Comparison of ENCODE assay signal across 23 mouse cellular contexts in the genomic region with DNA sequence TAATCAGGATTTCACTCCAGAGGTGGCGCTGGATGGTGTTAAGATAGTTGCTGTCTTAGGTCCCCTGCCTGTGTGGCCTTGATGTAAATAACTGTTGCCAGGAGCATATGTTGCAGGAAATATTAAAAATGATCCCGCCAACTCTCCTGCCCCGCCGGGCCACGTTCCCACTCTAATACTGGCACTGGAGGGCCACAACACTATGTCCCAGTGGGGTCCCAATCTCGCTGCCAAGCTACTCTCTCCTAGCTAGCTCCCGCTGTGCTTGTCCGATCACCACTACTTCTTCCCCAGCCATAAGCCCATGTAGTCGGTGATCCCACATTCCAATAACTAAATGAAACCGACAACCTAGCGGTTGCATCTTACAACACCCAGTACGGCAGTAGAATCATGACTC. TPM values are rescaled to one million over a fixed set of nuclear protein-coding genes. Genes with fewer than 3 reads are reported as not detected.
DNase-seq lines count a peak whose midpoint lies in the region; ATAC-seq and TF ChIP-seq lines count a peak whose summit lies in the region.
"Had no signal": no experiment of that assay in that cellular context is flagged by ENCODE, and none has a peak within 500 bp of the region (broad histone marks: within the 10 kb centered on the region; RNA-seq: fewer than 3 reads in every experiment).

No protein-coding gene starts in this region.

- no peak overlapping the region for H3K4me2 ChIP-seq in hindbrain, embryonic 12.5 days (replicated peaks)
- H3K4me2 ChIP-seq: embryonic facial prominence, embryonic 12.5 days; forebrain, embryonic 15.5 days; heart, embryonic 11.5 days; heart, embryonic 15.5 days; kidney, embryonic 15.5 days had no signal

- no peak for TF ChIP-seq CTCF in E14TG2a.4 (conservative IDR thresholded peaks at IDR 0.05; ENCODE audit: low read length)
- TF ChIP-seq CTCF in cerebellum, adult 2 months (IDR thresholded peaks at IDR 0.05; ENCODE audit: borderline replicate concordance, insufficient read depth, low read depth, low read length): no peak

- H3K27me3 ChIP-seq in E14TG2a.4 (ENCODE audit: insufficient read depth, low read length): peaks cover 5% of the 10 kb centered on the region; the same call in 1 of the 2 replicates
- H3K27me3 ChIP-seq in cerebellum, adult 2 months (ENCODE audit: control insufficient read depth, insufficient read depth, low read length): no peaks in the 10 kb centered on the region
- H3K27me3 ChIP-seq in hindbrain, embryonic 12.5 days: no peaks in the 10 kb centered on the region
- H3K27me3 ChIP-seq: embryonic facial prominence, embryonic 12.5 days; forebrain, embryonic 15.5 days; heart, embryonic 15.5 days; kidney, embryonic 15.5 days had no signal

- peak overlapping the region; percentile 39; the same call in 1 of the 2 replicates for H3K4me3 ChIP-seq in E14TG2a.4 (replicated peaks; ENCODE audit: low read length)
- no peak overlapping the region for H3K4me3 ChIP-seq in cerebellum, adult 2 months (replicated peaks; ENCODE audit: insufficient read depth, low read depth, low read length)
- H3K4me3 ChIP-seq in hindbrain, embryonic 12.5 days: no peak overlapping the region
- H3K4me3 ChIP-seq: embryonic facial prominence, embryonic 12.5 days; forebrain, embryonic 15.5 days; heart, embryonic 15.5 days; hindbrain, embryonic 10.5 days; kidney, embryonic 15.5 days had no signal

- peaks cover 27% of the 10 kb centered on the region for H3K4me1 ChIP-seq in E14TG2a.4 (replicated peaks; ENCODE audit: low read depth, low read length)
- H3K4me1 ChIP-seq in cerebellum, adult 2 months (ENCODE audit: control insufficient read depth, insufficient read depth, low read length): peaks cover 14% of the 10 kb centered on the region; the same call in 1 of the 2 replicates
- H3K4me1 ChIP-seq in hindbrain, embryonic 12.5 days: no peaks in the 10 kb centered on the region
- H3K4me1 ChIP-seq: embryonic facial prominence, embryonic 12.5 days; kidney, embryonic 15.5 days had no signal

- TF ChIP-seq POLR2A in cerebellum, adult 2 months (IDR thresholded peaks at IDR 0.05; ENCODE audit: borderline replicate concordance, insufficient read depth, low read length): no peak

- peak; percentile 81 to 85 for DNase-seq in cerebellum, adult 2 months
- peak; percentile 71 to 89 for DNase-seq in cerebellum, postnatal 10 days
- no peak for DNase-seq in heart, adult 8-10 months (ENCODE audit: low spot score)
- no peak for DNase-seq in gastrocnemius, postnatal 14 days
- DNase-seq: adrenal gland, adult 8-10 months; adrenal gland, postnatal 36 days; embryo, embryonic 11 days; heart, adult 18-20 months; kidney, adult 18-20 months had no signal

- peaks cover 5% of the 10 kb centered on the region; the same call in 1 of the 2 replicates for H3K9me3 ChIP-seq in E14TG2a.4 (ENCODE audit: low read length)
- no peaks in the 10 kb centered on the region for H3K9me3 ChIP-seq in hindbrain, embryonic 12.5 days (replicated peaks)
- H3K9me3 ChIP-seq: embryonic facial prominence, embryonic 12.5 days; forebrain, embryonic 15.5 days; heart, embryonic 15.5 days; hindbrain, embryonic 10.5 days; kidney, embryonic 15.5 days had no signal

- no peak overlapping the region for H3K9ac ChIP-seq in hindbrain, embryonic 12.5 days
- H3K9ac ChIP-seq: embryonic facial prominence, embryonic 12.5 days; forebrain, embryonic 15.5 days; heart, embryonic 15.5 days; kidney, embryonic 15.5 days had no signal

- peak; percentile 57 for ATAC-seq in cerebellum, adult (ENCODE audit: insufficient number of reproducible peaks, low FRiP score, low TSS enrichment)
- ATAC-seq in hindbrain, embryonic 12.5 days (ENCODE audit: low FRiP score): no peak
- no peak for ATAC-seq in megakaryocyte, adult 5-6 weeks (ENCODE audit: poor library complexity, severe bottlenecking)
- ATAC-seq: forebrain, embryonic 15.5 days; hindbrain, embryonic 16.5 days; inflammation-experienced regulatory T-cells, adult 6 months had no signal

- intact Hi-C loops in gastrocnemius, postnatal 14 days (cut with DNase I; ENCODE audit: low total_unique reads): no loop called here

- no peaks in the 10 kb centered on the region for H3K36me3 ChIP-seq in E14TG2a.4 (ENCODE audit: insufficient read depth, low read length)
- H3K36me3 ChIP-seq in hindbrain, embryonic 12.5 days: no peaks in the 10 kb centered on the region
- H3K36me3 ChIP-seq: embryonic facial prominence, embryonic 12.5 days; forebrain, embryonic 15.5 days; heart, embryonic 15.5 days; hindbrain, embryonic 10.5 days; kidney, embryonic 15.5 days had no signal

- H3K27ac ChIP-seq in cerebellum, adult 2 months (ENCODE audit: insufficient read depth, low read length): peak overlapping the region; percentile 63
- no peak overlapping the region for H3K27ac ChIP-seq in hindbrain, embryonic 12.5 days
- H3K27ac ChIP-seq: embryonic facial prominence, embryonic 12.5 days; forebrain, embryonic 15.5 days; heart, embryonic 15.5 days; hindbrain, embryonic 10.5 days; kidney, embryonic 15.5 days had no signal

- WGBS in cerebellum, adult 2 months: 22% methylated on average over 12 of the region's 12 CpGs
- 93% methylated on average over 12 of the region's 12 CpGs for WGBS in hindbrain, embryonic 12.5 days

RNA-seq across cellular contexts. Expression of gene Sh3gl2, which starts 36.9 kb away (rescaled TPM):
- 369 and 387 TPM in 2 replicates for polyA plus RNA-seq in cerebellum, adult 2 months (2012; rRNA removed)
- 22.4 and 24.0 TPM in 2 replicates for polyA plus RNA-seq in hindbrain, embryonic 12.5 days (2016; fragmentation: Nextera tagmentation; extraction: Ambion mirVana)
- not detected in 2 replicates for total RNA-seq in megakaryocyte, adult 5-6 weeks (2015)
- total RNA-seq in megakaryocyte, adult 5-6 weeks (2017): not detected in 2 replicates
- 1 to 10 TPM; 5.2 to 9.7 (median 7.2) TPM for total RNA-seq in heart, adult 8-10 months (2022)
- 1 to 10 TPM in 1 of 2 experiments, under 1 TPM in 1; 0.92 to 1.6 TPM for total RNA-seq in gastrocnemius, postnatal 14 days (2021)
- total RNA-seq: common myeloid progenitor, adult 5-6 weeks had no signal
- polyA plus RNA-seq: C2C12; inflammation-experienced regulatory T-cells, adult 6 months had no signal

Comparison
In these comparisons a context has a peak if more than half of its experiments do, and no peak if none do; other contexts are left out.
1. DNase-seq: peak in cerebellum, adult 2 months (2 of 2) and cerebellum, postnatal 10 days (2 of 2); none in heart, adult 8-10 months (single experiment) and gastrocnemius, postnatal 14 days (single experiment).